Mouse (Mus musculus) CH12.LX (cell line): Measurements from ENCODE around the gene Celf2. TPM values are rescaled to one million over a fixed set of nuclear protein-coding genes. Genes with fewer than 3 reads are reported as not detected.

Experiments
- DNase-seq: peaks from one replicate; pipeline ENCODE4 v3.0.0-alpha.2; 2013; ENCODE audit errors: extremely low read depth
- H3K27ac ChIP-seq: 2 replicates; pipeline ENCODE4 v1.5.1; 2012; ENCODE audit warnings: low read depth, mild to moderate bottlenecking, control low read depth, moderate library complexity; ENCODE audit not compliant: insufficient read depth
- H3K27me3 ChIP-seq: replicated peaks from 2 replicates; pipeline ENCODE3; 2012; ENCODE audit warnings: inconsistent platforms
- H3K36me3 ChIP-seq, 2 experiments: replicated peaks in 1 of 2; 2 replicates each; pipeline versions ENCODE3 to v1.6.1; 2012; ENCODE audit warnings: inconsistent platforms in 1 of 2, low read length in 1 of 2, mild to moderate bottlenecking in 1 of 2, mixed read lengths in 1 of 2, moderate library complexity in 1 of 2; ENCODE audit not compliant: control insufficient read depth in 1 of 2, insufficient read depth in 1 of 2
- H3K4me1 ChIP-seq, 2 experiments: 2 replicates each; pipeline ENCODE4 v1.6.1; 2012; ENCODE audit warnings: inconsistent platforms in 1 of 2, moderate library complexity in 1 of 2; ENCODE audit not compliant: insufficient read depth in 2 of 2, control insufficient read depth in 1 of 2
- H3K4me2 ChIP-seq: 2 replicates; pipeline ENCODE4 v1.6.1; 2012; ENCODE audit warnings: low read depth, mild to moderate bottlenecking, control low read depth; ENCODE audit not compliant: poor library complexity, insufficient read depth, severe bottlenecking
- H3K4me3 ChIP-seq, 3 experiments: fragments of 150-350 bp in 1 of 3; sonication (generic) in 1 of 3; replicated peaks in 1 of 3; 2 replicates each; pipeline versions ENCODE3 to v1.5.1; 2011 to 2012; ENCODE audit warnings: low read depth in 2 of 3, low read length in 2 of 3, mild to moderate bottlenecking in 2 of 3, moderate library complexity in 2 of 3, control low read depth in 1 of 3, improper control_type of control experiment in 1 of 3, inconsistent platforms in 1 of 3, mixed read lengths in 1 of 3; ENCODE audit not compliant: poor library complexity in 1 of 3
- H3K79me2 ChIP-seq: replicated peaks from 2 replicates; pipeline ENCODE4 v1.6.1; 2012; ENCODE audit warnings: mild to moderate bottlenecking, moderate library complexity; ENCODE audit not compliant: control insufficient read depth, poor library complexity, insufficient read depth, severe bottlenecking; ENCODE audit errors: extremely low read depth
- H3K9ac ChIP-seq: 2 replicates; pipeline ENCODE4 v1.6.1; 2012; ENCODE audit warnings: low read depth, mild to moderate bottlenecking, control low read depth, moderate library complexity; ENCODE audit not compliant: insufficient read depth
- H3K9me3 ChIP-seq: replicated peaks from 2 replicates; pipeline ENCODE3; 2012; ENCODE audit warnings: low read length, inconsistent platforms, mixed read lengths
- CHD1 ChIP-seq: IDR thresholded peaks from 2 replicates; pipeline ENCODE4 v1.6.1; 2012; ENCODE audit warnings: low read depth, low read length, improper control_type of control experiment, inconsistent platforms
- CTCF ChIP-seq, 2 experiments: IDR thresholded peaks in 1 of 2; conservative IDR thresholded peaks in 1 of 2; 2 replicates each; pipeline ENCODE4 v1.5.1; 2011 to 2012; ENCODE audit warnings: low read depth in 2 of 2, low read length in 2 of 2, improper control_type of control experiment in 1 of 2, inconsistent platforms in 1 of 2, mild to moderate bottlenecking in 1 of 2, moderate library complexity in 1 of 2
- ELF1 ChIP-seq: IDR thresholded peaks from 2 replicates; pipeline ENCODE4 v1.6.1; 2014; ENCODE audit warnings: low read depth, mild to moderate bottlenecking, inconsistent platforms, low read length, improper control_type of control experiment
- EP300 ChIP-seq: IDR thresholded peaks from 2 replicates; pipeline ENCODE4 v1.6.1; 2011; ENCODE audit warnings: low read length, improper control_type of control experiment
- JUND ChIP-seq: conservative IDR thresholded peaks from 2 replicates; pipeline ENCODE4 v1.6.1; 2011; ENCODE audit warnings: low read depth, low read length, improper control_type of control experiment
- MAFK ChIP-seq: IDR thresholded peaks from 2 replicates; pipeline ENCODE4 v1.6.1; 2011; ENCODE audit warnings: low read length, improper control_type of control experiment; ENCODE audit not compliant: insufficient replicate concordance
- MAX ChIP-seq: IDR thresholded peaks from 2 replicates; pipeline ENCODE4 v1.6.1; 2011; ENCODE audit warnings: low read length, improper control_type of control experiment
- MEF2A ChIP-seq: IDR thresholded peaks from 2 replicates; pipeline ENCODE4 v1.6.1; 2014; ENCODE audit warnings: low read depth, mild to moderate bottlenecking, inconsistent platforms, low read length, improper control_type of control experiment, borderline replicate concordance
- MYC ChIP-seq: IDR thresholded peaks from 2 replicates; pipeline ENCODE4 v1.6.1; 2011; ENCODE audit warnings: low read depth, mild to moderate bottlenecking, improper control_type of control experiment, low read length
- NELFE ChIP-seq: IDR thresholded peaks from 2 replicates; pipeline ENCODE4 v1.6.1; 2011; ENCODE audit warnings: low read depth, low read length, improper control_type of control experiment
- NRF1 ChIP-seq: IDR thresholded peaks from 2 replicates; pipeline ENCODE4 v1.6.1; 2014; ENCODE audit warnings: low read depth, mild to moderate bottlenecking, inconsistent platforms, low read length, improper control_type of control experiment, moderate library complexity
- RAD21 ChIP-seq: IDR thresholded peaks from 2 replicates; pipeline ENCODE4 v1.6.1; 2011; ENCODE audit warnings: low read depth, mild to moderate bottlenecking, low read length, improper control_type of control experiment, moderate library complexity
- SMC3 ChIP-seq: IDR thresholded peaks from 2 replicates; pipeline ENCODE4 v1.6.1; 2011; ENCODE audit warnings: low read depth, low read length, improper control_type of control experiment
- TBP ChIP-seq: conservative IDR thresholded peaks from 2 replicates; pipeline ENCODE4 v1.6.1; 2011; ENCODE audit warnings: low read depth, low read length, improper control_type of control experiment
- TCF12 ChIP-seq: IDR thresholded peaks from 2 replicates; pipeline ENCODE4 v1.6.1; 2014; ENCODE audit warnings: low read depth, mild to moderate bottlenecking, inconsistent platforms, low read length, improper control_type of control experiment
- UBTF ChIP-seq: IDR thresholded peaks from 2 replicates; pipeline ENCODE4 v1.6.1; 2012; ENCODE audit warnings: low read depth, mild to moderate bottlenecking, inconsistent platforms, low read length, improper control_type of control experiment, moderate library complexity
- USF2 ChIP-seq: conservative IDR thresholded peaks from 2 replicates; pipeline ENCODE4 v1.6.1; 2011; ENCODE audit warnings: low read depth, low read length, improper control_type of control experiment
- ZC3H11A ChIP-seq: IDR thresholded peaks from 2 replicates; pipeline ENCODE4 v1.6.1; 2012; ENCODE audit warnings: low read depth, mild to moderate bottlenecking, inconsistent platforms, low read length, improper control_type of control experiment
- ZKSCAN1 ChIP-seq: IDR thresholded peaks from 2 replicates; pipeline ENCODE4 v1.6.1; 2012; ENCODE audit warnings: low read depth, inconsistent platforms, low read length, improper control_type of control experiment, borderline replicate concordance
- ZMIZ1 ChIP-seq: IDR thresholded peaks from 2 replicates; pipeline ENCODE4 v1.6.1; 2012; ENCODE audit warnings: low read depth, mild to moderate bottlenecking, inconsistent platforms, low read length, improper control_type of control experiment
- dilution Hi-C: fragments of 300-500 bp; cut with MboI; formaldehyde crosslinking; loops from 2 replicates; pipeline ENCODE4 v1.14.3; 2020; ENCODE audit warnings: low sequenced_read_pairs; ENCODE audit not compliant: extremely low pct_unique_long_range_greater_than_20kb, extremely low pct_ligation_motif_present
- in situ Hi-C: fragments of 300-500 bp; cut with MboI; formaldehyde crosslinking; loops from 3 replicates; pipeline ENCODE4 v1.14.3; 2019; ENCODE audit warnings: low sequenced_read_pairs, low pct_ligation_motif_present, low pct_unique_long_range_greater_than_20kb, mixed read lengths
- polyA plus RNA-seq: library from polyadenylated mRNA; unstranded; fragments of >175 nt; gene quantifications from 2 replicates; pipeline ENCODE4 v1.2.1, GENCODE M21; 2012; ENCODE audit warnings: low read depth; ENCODE audit not compliant: insufficient read length
- total RNA-seq, 2 experiments: library from RNA; depleted of rRNA; stranded (reverse); fragments of 300-350 nt in 1 of 2; fragments of >200 nt in 1 of 2; gene quantifications; 2 replicates each; pipeline ENCODE4 v1.2.3; 2012 to 2014

The Celf2 gene
- total and polyA plus RNA-seq, 3 experiments: 51.0 to 143 (median 103) TPM

- dilution Hi-C loops (no loop called here), in situ Hi-C loops (no loop called here)
- no peaks in the 10 kb centered on the region for H3K27me3 ChIP-seq
- H3K4me3 ChIP-seq: no peak overlapping the region
- H3K27ac ChIP-seq: no peak overlapping the region
- no peaks in the 10 kb centered on the region for H3K36me3 ChIP-seq
- no peaks in the 10 kb centered on the region for H3K79me2 ChIP-seq
- H3K4me1 ChIP-seq: peaks cover 2 to 9% of the 10 kb centered on the region in 2 experiments; a peak in 3 of 4 replicates
- H3K9ac ChIP-seq: no peak overlapping the region
- peak; percentile 18; the same call in 1 of the 2 replicates for TF ChIP-seq SMC3
- peak in 1 of 2 experiments; percentile 39; a peak in 2 of 4 replicates for TF ChIP-seq CTCF (conservative IDR thresholded peaks at IDR 0.05 in 1 of 2, IDR thresholded peaks at IDR 0.05 in 1 of 2; ENCODE audit: low read depth in 2 of 2, low read length in 2 of 2)
- TF ChIP-seq MAFK: peak; percentile 98
- peak; percentile 15; the same call in 1 of the 2 replicates for TF ChIP-seq JUND
- no peak for TF ChIP-seq MAX
- peak; percentile 66 for TF ChIP-seq ELF1
- TF ChIP-seq RAD21: peak; percentile 49
- TF ChIP-seq NELFE: no peak
- TF ChIP-seq MYC: 0 out of 2 replicates have a peak, but pooled peaks have one; percentile 16
- TF ChIP-seq EP300: peak; percentile 60; the same call in 1 of the 2 replicates
- no peak for TF ChIP-seq TBP
- H3K4me2 ChIP-seq: no peak overlapping the region
- no peak for DNase-seq
- no peaks in the 10 kb centered on the region for H3K9me3 ChIP-seq
These were observed 769.2 kb downstream of the Celf2 start for GRCm38 (mm10) chr2:6739998-6740668.

- no peak overlapping the region for H3K27ac ChIP-seq
- TF ChIP-seq MEF2A: no peak
- TF ChIP-seq TBP: no peak
- no peak for TF ChIP-seq EP300
- no peak for TF ChIP-seq TCF12
- no peak for TF ChIP-seq CHD1
- TF ChIP-seq CTCF (conservative IDR thresholded peaks at IDR 0.05 in 1 of 2, IDR thresholded peaks at IDR 0.05 in 1 of 2; ENCODE audit: low read depth in 2 of 2, low read length in 2 of 2): no peak
- no peak for TF ChIP-seq NRF1
- no peak for TF ChIP-seq ZC3H11A
- no peak for TF ChIP-seq ZMIZ1
- TF ChIP-seq ZKSCAN1: no peak
- no peak for TF ChIP-seq MAX
- TF ChIP-seq USF2: no peak
- no peak for TF ChIP-seq UBTF
- H3K9ac ChIP-seq: no peak overlapping the region
- H3K4me3 ChIP-seq: no peak overlapping the region
- no peaks in the 10 kb centered on the region for H3K79me2 ChIP-seq
- no peaks in the 10 kb centered on the region for H3K27me3 ChIP-seq
- H3K4me2 ChIP-seq: no peak overlapping the region
- no peaks in the 10 kb centered on the region for H3K9me3 ChIP-seq
- DNase-seq: no peak
- peaks cover 13 to 26% of the 10 kb centered on the region in 2 experiments; a peak in 2 of 4 replicates for H3K4me1 ChIP-seq
- dilution Hi-C loops (no loop called here), in situ Hi-C loops (no loop called here)
- no peaks in the 10 kb centered on the region for H3K36me3 ChIP-seq
These were observed 777.3 kb downstream of the Celf2 start for GRCm38 (mm10) chr2:6732026-6732425.
